Mouse (Mus musculus): ENCODE measurements around the gene Ilf3. TPM values are rescaled to one million over a fixed set of nuclear protein-coding genes. Genes with fewer than 3 reads are reported as not detected.

Ilf3 gene
- polyA plus RNA-seq, 1 experiment from 2014 or later = 45.2 TPM

GRCm38 (mm10) chr9:21447778-21448177, 80.1 kb downstream of the Ilf3 start:
- H3K27ac ChIP-seq (replicated peaks) = peak overlapping the region; percentile 56; the same call in 1 of the 2 replicates
- TF ChIP-seq CTCF (IDR thresholded peaks at IDR 0.05; ENCODE audit: low read depth) (no peak), EP300 (optimal IDR thresholded peaks at IDR 0.05) (no peak)
- H3K9ac ChIP-seq (ENCODE audit: low read length) = no peak overlapping the region
- H3K27me3 ChIP-seq (ENCODE audit: control insufficient read depth, insufficient read depth, low read length) = no peaks in the 10 kb centered on the region
- H3K9me3 ChIP-seq (ENCODE audit: control insufficient read depth, low read length) = no peaks in the 10 kb centered on the region
- no peak; the same call in 1 of the 2 replicates for ATAC-seq (ENCODE audit: low FRiP score, low TSS enrichment)
- no peaks in the 10 kb centered on the region; the same call in 1 of the 2 replicates for H3K36me3 ChIP-seq (ENCODE audit: control insufficient read depth, insufficient read depth, low read length)
- DNase-seq (ENCODE audit: low spot score) = no peak
- H3K4me3 ChIP-seq (ENCODE audit: low read depth, low read length) = no peak overlapping the region
- peaks cover 6% of the 10 kb centered on the region for H3K4me1 ChIP-seq (replicated peaks; ENCODE audit: control insufficient read depth, insufficient read depth)
- 97% methylated on average over 2 of the region's 2 CpGs for WGBS
- H3K4me2 ChIP-seq (replicated peaks; ENCODE audit: low read depth) = no peak overlapping the region

- DNase-seq (ENCODE audit: low spot score) (no peak), ATAC-seq (ENCODE audit: low FRiP score, low TSS enrichment) (0 out of 2 replicates have a peak, but pooled peaks have one; percentile 4)
- Histone ChIP-seq H3K4me3 (ENCODE audit: low read depth, low read length) (no peak overlapping the region), H3K9ac (ENCODE audit: low read length) (no peak overlapping the region), H3K4me2 (replicated peaks; ENCODE audit: low read depth) (no peak overlapping the region), H3K27me3 (ENCODE audit: control insufficient read depth, insufficient read depth, low read length) (no peaks in the 10 kb centered on the region), H3K4me1 (replicated peaks; ENCODE audit: control insufficient read depth, insufficient read depth) (peaks cover 6% of the 10 kb centered on the region), H3K9me3 (ENCODE audit: control insufficient read depth, low read length) (no peaks in the 10 kb centered on the region), H3K36me3 (ENCODE audit: control insufficient read depth, insufficient read depth, low read length) (no peaks in the 10 kb centered on the region; the same call in 1 of the 2 replicates), H3K27ac (replicated peaks) (peak overlapping the region; percentile 56; the same call in 1 of the 2 replicates)
- TF ChIP-seq CTCF (IDR thresholded peaks at IDR 0.05; ENCODE audit: low read depth) (no peak), EP300 (optimal IDR thresholded peaks at IDR 0.05) (no peak)
- WGBS = 65% methylated on average over 2 of the region's 2 CpGs
These were observed 82.0 kb downstream of the Ilf3 start for GRCm38 (mm10) chr9:21449710-21450109.

- no peak for DNase-seq (ENCODE audit: low spot score)
- Histone ChIP-seq H3K27me3 (ENCODE audit: control insufficient read depth, insufficient read depth, low read length) (no peaks in the 10 kb centered on the region), H3K27ac (replicated peaks) (peak overlapping the region; percentile 63), H3K9me3 (ENCODE audit: control insufficient read depth, low read length) (no peaks in the 10 kb centered on the region), H3K36me3 (ENCODE audit: control insufficient read depth, insufficient read depth, low read length) (no peaks in the 10 kb centered on the region; the same call in 1 of the 2 replicates), H3K4me1 (replicated peaks; ENCODE audit: control insufficient read depth, insufficient read depth) (peaks cover 6% of the 10 kb centered on the region), H3K4me3 (ENCODE audit: low read depth, low read length) (no peak overlapping the region), H3K4me2 (replicated peaks; ENCODE audit: low read depth) (no peak overlapping the region), H3K9ac (ENCODE audit: low read length) (no peak overlapping the region)
- peak; percentile 60 for ATAC-seq (ENCODE audit: low FRiP score, low TSS enrichment)
- no peak for TF ChIP-seq EP300 (optimal IDR thresholded peaks at IDR 0.05)
- TF ChIP-seq CTCF (IDR thresholded peaks at IDR 0.05; ENCODE audit: low read depth) = no peak
- WGBS = 62% methylated on average over 3 of the region's 3 CpGs
These were observed 82.6 kb downstream of the Ilf3 start for GRCm38 (mm10) chr9:21450270-21450669.

- ATAC-seq (ENCODE audit: low FRiP score, low TSS enrichment) (peak; percentile 70), DNase-seq (ENCODE audit: low spot score) (peak; percentile 56)
- Histone ChIP-seq H3K9me3 (ENCODE audit: control insufficient read depth, low read length) (no peaks in the 10 kb centered on the region), H3K4me2 (replicated peaks; ENCODE audit: low read depth) (no peak overlapping the region), H3K27me3 (ENCODE audit: control insufficient read depth, insufficient read depth, low read length) (no peaks in the 10 kb centered on the region), H3K27ac (replicated peaks) (peak overlapping the region; percentile 88), H3K4me1 (replicated peaks; ENCODE audit: control insufficient read depth, insufficient read depth) (peaks cover 6% of the 10 kb centered on the region), H3K36me3 (ENCODE audit: control insufficient read depth, insufficient read depth, low read length) (no peaks in the 10 kb centered on the region; the same call in 1 of the 2 replicates), H3K9ac (ENCODE audit: low read length) (peak overlapping the region; percentile 18; the same call in 1 of the 2 replicates), H3K4me3 (ENCODE audit: low read depth, low read length) (no peak overlapping the region)
- 60% methylated on average over 8 of the region's 8 CpGs for WGBS
- TF ChIP-seq EP300 (optimal IDR thresholded peaks at IDR 0.05) (no peak), CTCF (IDR thresholded peaks at IDR 0.05; ENCODE audit: low read depth) (no peak)
These were observed 83.7 kb downstream of the Ilf3 start for GRCm38 (mm10) chr9:21451391-21451790.

- TF ChIP-seq CTCF (IDR thresholded peaks at IDR 0.05; ENCODE audit: low read depth) (no peak), EP300 (optimal IDR thresholded peaks at IDR 0.05) (no peak)
- ATAC-seq (ENCODE audit: low FRiP score, low TSS enrichment) (peak; percentile 30; the same call in 1 of the 2 replicates), DNase-seq (ENCODE audit: low spot score) (peak; percentile 40)
- H3K9me3 ChIP-seq (ENCODE audit: control insufficient read depth, low read length) = no peaks in the 10 kb centered on the region
- no peaks in the 10 kb centered on the region; the same call in 1 of the 2 replicates for H3K36me3 ChIP-seq (ENCODE audit: control insufficient read depth, insufficient read depth, low read length)
- no peaks in the 10 kb centered on the region for H3K27me3 ChIP-seq (ENCODE audit: control insufficient read depth, insufficient read depth, low read length)
- no peak overlapping the region for H3K4me3 ChIP-seq (ENCODE audit: low read depth, low read length)
- H3K27ac ChIP-seq (replicated peaks) = peak overlapping the region; percentile 88
- WGBS = 46% methylated on average over 8 of the region's 8 CpGs
- H3K4me1 ChIP-seq (replicated peaks; ENCODE audit: control insufficient read depth, insufficient read depth) = peaks cover 6% of the 10 kb centered on the region
- H3K9ac ChIP-seq (ENCODE audit: low read length) = peak overlapping the region; percentile 31; the same call in 1 of the 2 replicates
- H3K4me2 ChIP-seq (replicated peaks; ENCODE audit: low read depth) = no peak overlapping the region
These were observed 84.2 kb downstream of the Ilf3 start for GRCm38 (mm10) chr9:21451870-21452269.

GRCm38 (mm10) chr9:21453003-21453402, 85.3 kb downstream of the Ilf3 start:
- Histone ChIP-seq H3K36me3 (ENCODE audit: control insufficient read depth, insufficient read depth, low read length) (no peaks in the 10 kb centered on the region; the same call in 1 of the 2 replicates), H3K4me2 (replicated peaks; ENCODE audit: low read depth) (no peak overlapping the region), H3K9me3 (ENCODE audit: control insufficient read depth, low read length) (no peaks in the 10 kb centered on the region), H3K27ac (replicated peaks) (no peak overlapping the region), H3K9ac (ENCODE audit: low read length) (no peak overlapping the region), H3K4me1 (replicated peaks; ENCODE audit: control insufficient read depth, insufficient read depth) (peaks cover 6% of the 10 kb centered on the region), H3K4me3 (ENCODE audit: low read depth, low read length) (no peak overlapping the region), H3K27me3 (ENCODE audit: control insufficient read depth, insufficient read depth, low read length) (no peaks in the 10 kb centered on the region)
- DNase-seq (ENCODE audit: low spot score) = no peak
- no peak for ATAC-seq (ENCODE audit: low FRiP score, low TSS enrichment)
- WGBS = 74% methylated on average over 7 of the region's 7 CpGs
- TF ChIP-seq EP300 (optimal IDR thresholded peaks at IDR 0.05) (no peak), CTCF (IDR thresholded peaks at IDR 0.05; ENCODE audit: low read depth) (no peak)

All from stomach, postnatal 0 days (tissue).